Mouse (Mus musculus): ENCODE results near the gene Rexo1. TPM values are rescaled to one million over a fixed set of nuclear protein-coding genes. Genes with fewer than 3 reads are reported as not detected.

Rexo1 gene
- polyA plus RNA-seq, 1 experiment: 188 TPM

GRCm38 (mm10) chr10:80577195-80578130 is 16.1 kb upstream of the Rexo1 start, which contains the start of gene Klf16:
TSS of gene Klf16 (minus strand) at chr10:80577321.
- Histone ChIP-seq H3K27me3 (ENCODE audit: control insufficient read depth, insufficient read depth, low read length) (no peaks in the 10 kb centered on the region), H3K36me3 (ENCODE audit: control insufficient read depth, insufficient read depth, low read length) (no peaks in the 10 kb centered on the region)
- TF ChIP-seq POLR2A (IDR thresholded peaks at IDR 0.05; ENCODE audit: control insufficient read depth, extremely low read depth, insufficient read depth, low read length, poor library complexity) (peak; percentile 14; the same call in 1 of the 2 replicates), CTCF (IDR thresholded peaks at IDR 0.05; ENCODE audit: borderline replicate concordance, control insufficient read depth, extremely low read depth, insufficient read depth, low read length, poor library complexity) (0 out of 2 replicates have a peak, but pooled peaks have one; percentile 10)

DNA sequence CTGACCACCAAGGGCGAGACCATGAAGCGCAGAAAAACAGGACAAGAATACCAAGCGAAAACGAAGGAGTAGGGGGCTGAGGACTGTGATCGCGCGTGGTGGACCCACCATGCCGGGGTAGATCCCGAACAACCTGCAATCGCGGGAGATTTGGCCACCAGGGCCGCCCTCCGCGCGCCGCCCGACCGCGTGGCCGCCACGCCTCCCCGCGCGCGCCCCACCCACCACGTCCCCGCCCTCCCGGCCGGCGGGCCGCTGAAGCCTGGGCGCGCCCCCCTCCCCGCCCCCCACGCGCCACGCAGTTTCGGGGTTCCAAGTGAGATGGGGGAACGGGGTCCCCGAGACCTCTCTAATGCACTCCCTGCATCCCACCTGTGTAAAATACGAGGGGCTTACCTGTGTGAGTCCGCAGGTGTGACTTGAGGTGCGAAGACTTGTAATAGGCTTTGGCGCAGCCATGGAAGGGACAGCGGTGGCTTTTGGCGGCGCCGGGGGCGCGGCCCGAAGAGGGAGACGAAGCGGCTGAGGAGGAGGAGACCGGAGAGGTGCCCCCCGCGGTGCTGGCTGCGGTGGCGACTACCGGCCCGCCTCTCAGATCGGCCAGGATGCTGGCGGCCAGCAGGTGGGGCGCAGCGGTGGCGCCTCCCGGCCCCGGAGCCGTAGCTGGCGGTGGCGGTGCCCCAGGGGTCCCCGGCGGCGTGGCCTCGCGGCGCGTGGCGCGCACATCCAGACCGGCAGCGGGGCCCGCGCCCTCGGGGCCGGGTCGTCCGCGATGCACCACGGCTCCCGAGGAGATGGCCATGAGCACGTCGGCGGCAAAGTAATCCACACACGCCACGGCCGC is 15.2 kb upstream of the Rexo1 start:
- Histone ChIP-seq H3K4me1 (replicated peaks; ENCODE audit: control insufficient read depth, insufficient read depth, low read length) (peaks cover 42% of the 10 kb centered on the region), H3K27me3 (ENCODE audit: control insufficient read depth, insufficient read depth, low read length) (no peaks in the 10 kb centered on the region), H3K27ac (ENCODE audit: control insufficient read depth, insufficient read depth, low read length) (no peak overlapping the region), H3K36me3 (ENCODE audit: control insufficient read depth, insufficient read depth, low read length) (no peaks in the 10 kb centered on the region), H3K4me3 (ENCODE audit: control insufficient read depth, insufficient read depth, low read length) (peak overlapping the region; percentile 75)
- peak; percentile 55 for DNase-seq
- WGBS: under 1% methylated on average over 93 of the region's 96 CpGs
- TF ChIP-seq POLR2A (IDR thresholded peaks at IDR 0.05; ENCODE audit: control insufficient read depth, extremely low read depth, insufficient read depth, low read length, poor library complexity) (0 out of 2 replicates have a peak, but pooled peaks have one; percentile 28), CTCF (IDR thresholded peaks at IDR 0.05; ENCODE audit: borderline replicate concordance, control insufficient read depth, extremely low read depth, insufficient read depth, low read length, poor library complexity) (no peak)

More at GRCm38 (mm10) chr10:80577195-80578130, 16.1 kb upstream of the Rexo1 start, which contains the start of gene Klf16:
- peak; percentile 99 for DNase-seq
- Histone ChIP-seq H3K27ac (ENCODE audit: control insufficient read depth, insufficient read depth, low read length) (peak within 1 kb of the TSS; percentile 70), H3K4me1 (replicated peaks; ENCODE audit: control insufficient read depth, insufficient read depth, low read length) (peaks cover 34% of the 10 kb centered on the region), H3K4me3 (ENCODE audit: control insufficient read depth, insufficient read depth, low read length) (peak within 1 kb of the TSS; percentile 75)
- under 1% methylated on average over 82 of the region's 97 CpGs for WGBS

DNA sequence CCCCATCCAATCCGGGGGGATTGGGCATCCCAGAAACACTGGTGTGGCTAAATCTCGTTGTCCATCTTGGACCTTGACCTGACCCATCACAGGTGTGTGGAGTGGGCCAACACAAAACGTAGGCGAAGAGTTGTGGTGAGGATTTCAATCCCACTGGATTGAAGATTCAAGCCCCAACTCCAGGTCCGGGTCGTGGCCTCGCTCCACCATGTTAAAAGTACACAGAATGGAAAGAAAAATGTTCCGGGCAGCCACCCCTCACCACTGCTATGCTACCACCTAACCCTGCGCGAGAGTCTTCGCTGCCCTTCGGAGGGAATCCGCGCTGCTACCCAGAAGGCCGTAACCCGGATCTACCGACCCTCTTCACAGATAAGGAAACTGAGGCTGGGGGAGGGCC is 14.6 kb upstream of the Rexo1 start:
- no peak for TF ChIP-seq CTCF (IDR thresholded peaks at IDR 0.05; ENCODE audit: borderline replicate concordance, control insufficient read depth, extremely low read depth, insufficient read depth, low read length, poor library complexity)
- TF ChIP-seq POLR2A (IDR thresholded peaks at IDR 0.05; ENCODE audit: control insufficient read depth, extremely low read depth, insufficient read depth, low read length, poor library complexity): no peak
- no peak overlapping the region for H3K27ac ChIP-seq (ENCODE audit: control insufficient read depth, insufficient read depth, low read length)
- no peaks in the 10 kb centered on the region for H3K36me3 ChIP-seq (ENCODE audit: control insufficient read depth, insufficient read depth, low read length)
- WGBS: 16% methylated on average over 17 of the region's 17 CpGs
- DNase-seq: no peak
- H3K4me3 ChIP-seq (ENCODE audit: control insufficient read depth, insufficient read depth, low read length): peak overlapping the region; percentile 75
- no peaks in the 10 kb centered on the region for H3K27me3 ChIP-seq (ENCODE audit: control insufficient read depth, insufficient read depth, low read length)
- peaks cover 48% of the 10 kb centered on the region for H3K4me1 ChIP-seq (replicated peaks; ENCODE audit: control insufficient read depth, insufficient read depth, low read length)

- Histone ChIP-seq H3K4me1 (replicated peaks; ENCODE audit: control insufficient read depth, insufficient read depth, low read length) (peaks cover 59% of the 10 kb centered on the region), H3K36me3 (ENCODE audit: control insufficient read depth, insufficient read depth, low read length) (no peaks in the 10 kb centered on the region), H3K4me3 (ENCODE audit: control insufficient read depth, insufficient read depth, low read length) (no peak overlapping the region), H3K27me3 (ENCODE audit: control insufficient read depth, insufficient read depth, low read length) (no peaks in the 10 kb centered on the region), H3K27ac (ENCODE audit: control insufficient read depth, insufficient read depth, low read length) (no peak overlapping the region)
- no peak for TF ChIP-seq POLR2A (IDR thresholded peaks at IDR 0.05; ENCODE audit: control insufficient read depth, extremely low read depth, insufficient read depth, low read length, poor library complexity)
- no peak for TF ChIP-seq CTCF (IDR thresholded peaks at IDR 0.05; ENCODE audit: borderline replicate concordance, control insufficient read depth, extremely low read depth, insufficient read depth, low read length, poor library complexity)
- 94% methylated on average over 3 of the region's 3 CpGs for WGBS
- no peak for DNase-seq
These were observed 13.5 kb upstream of the Rexo1 start for GRCm38 (mm10) chr10:80574896-80575295.

DNA sequence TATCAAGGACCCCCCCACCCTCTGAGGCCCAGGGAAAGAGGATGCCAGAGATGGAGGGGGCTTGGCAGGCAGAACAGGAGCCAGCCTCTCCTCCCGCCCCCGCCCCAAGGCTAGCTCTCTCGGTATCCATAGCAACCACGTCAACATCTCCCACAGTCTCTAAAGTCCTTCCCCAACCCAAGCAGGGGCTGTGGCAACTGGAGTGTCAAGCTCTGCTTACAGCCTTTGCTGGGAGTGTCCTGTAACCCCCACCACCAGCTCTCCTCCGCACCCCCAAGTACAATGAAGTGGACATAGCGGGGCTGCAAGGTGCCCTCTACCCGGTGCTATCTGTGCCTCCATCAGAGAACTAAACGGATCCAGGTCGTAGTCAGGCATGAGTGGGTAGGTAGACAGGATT is 12.6 kb upstream of the Rexo1 start:
- 89% methylated on average over 9 of the region's 9 CpGs for WGBS
- Histone ChIP-seq H3K36me3 (ENCODE audit: control insufficient read depth, insufficient read depth, low read length) (no peaks in the 10 kb centered on the region), H3K4me1 (replicated peaks; ENCODE audit: control insufficient read depth, insufficient read depth, low read length) (peaks cover 62% of the 10 kb centered on the region), H3K27ac (ENCODE audit: control insufficient read depth, insufficient read depth, low read length) (no peak overlapping the region), H3K4me3 (ENCODE audit: control insufficient read depth, insufficient read depth, low read length) (no peak overlapping the region), H3K27me3 (ENCODE audit: control insufficient read depth, insufficient read depth, low read length) (no peaks in the 10 kb centered on the region)
- no peak for DNase-seq
- TF ChIP-seq POLR2A (IDR thresholded peaks at IDR 0.05; ENCODE audit: control insufficient read depth, extremely low read depth, insufficient read depth, low read length, poor library complexity) (no peak), CTCF (IDR thresholded peaks at IDR 0.05; ENCODE audit: borderline replicate concordance, control insufficient read depth, extremely low read depth, insufficient read depth, low read length, poor library complexity) (no peak)

GRCm38 (mm10) chr10:80572477-80572876 is 11.1 kb upstream of the Rexo1 start:
- H3K4me3 ChIP-seq (ENCODE audit: control insufficient read depth, insufficient read depth, low read length): no peak overlapping the region
- no peak for TF ChIP-seq CTCF (IDR thresholded peaks at IDR 0.05; ENCODE audit: borderline replicate concordance, control insufficient read depth, extremely low read depth, insufficient read depth, low read length, poor library complexity)
- no peak for TF ChIP-seq POLR2A (IDR thresholded peaks at IDR 0.05; ENCODE audit: control insufficient read depth, extremely low read depth, insufficient read depth, low read length, poor library complexity)
- no peak for DNase-seq
- H3K4me1 ChIP-seq (replicated peaks; ENCODE audit: control insufficient read depth, insufficient read depth, low read length): peaks cover 55% of the 10 kb centered on the region
- no peaks in the 10 kb centered on the region for H3K27me3 ChIP-seq (ENCODE audit: control insufficient read depth, insufficient read depth, low read length)
- no peak overlapping the region; the same call in 1 of the 2 replicates for H3K27ac ChIP-seq (ENCODE audit: control insufficient read depth, insufficient read depth, low read length)
- WGBS: 96% methylated on average over 2 of the region's 2 CpGs
- no peaks in the 10 kb centered on the region; the same call in 1 of the 2 replicates for H3K36me3 ChIP-seq (ENCODE audit: control insufficient read depth, insufficient read depth, low read length)
